Mouse (Mus musculus): ENCODE data around the gene Cnot9. TPM values are rescaled to one million over a fixed set of nuclear protein-coding genes. Genes with fewer than 3 reads are reported as not detected.
A peak's percentile ranks its signal among the peaks of the same experiment; 100 is the strongest.

The Cnot9 gene
- polyA plus RNA-seq, 1 experiment from 2014 or later: 74.3 TPM

- Histone ChIP-seq H3K4me2 (replicated peaks) (no peak overlapping the region), H3K9me3 (no peaks in the 10 kb centered on the region), H3K4me3 (no peak overlapping the region), H3K27me3 (no peaks in the 10 kb centered on the region), H3K4me1 (peaks cover 10% of the 10 kb centered on the region), H3K27ac (replicated peaks) (no peak overlapping the region), H3K36me3 (no peaks in the 10 kb centered on the region), H3K9ac (replicated peaks) (no peak overlapping the region)
- no peak for ATAC-seq (ENCODE audit: low FRiP score, low read depth)
These were observed 32.8 kb downstream of the Cnot9 start for GRCm38 (mm10) chr1:74538650-74539049.

GRCm38 (mm10) chr1:74542451-74542961 lies 36.6 kb downstream of the Cnot9 start, which contains the start of gene Plcd4:
TSS of gene Plcd4 (plus strand) at chr1:74542888.
- Histone ChIP-seq H3K4me2 (replicated peaks) (peak within 1 kb of the TSS; percentile 30), H3K27me3 (no peaks in the 10 kb centered on the region), H3K9me3 (no peaks in the 10 kb centered on the region), H3K4me3 (no peak within 1 kb of the TSS; the same call in 1 of the 2 replicates), H3K36me3 (no peaks in the 10 kb centered on the region), H3K4me1 (peaks cover 10% of the 10 kb centered on the region), H3K27ac (replicated peaks) (0 out of 2 replicates have a peak within 1 kb of the TSS, but pooled peaks have one; percentile 17), H3K9ac (replicated peaks) (no peak within 1 kb of the TSS)
- 7% methylated on average over 6 of the region's 6 CpGs for WGBS
- ATAC-seq (ENCODE audit: low FRiP score, low read depth): no peak

- no peaks in the 10 kb centered on the region for H3K27me3 ChIP-seq
- 34% methylated on average over 4 of the region's 4 CpGs for WGBS
- no peaks in the 10 kb centered on the region for H3K36me3 ChIP-seq
- no peak within 1 kb of the TSS for H3K4me3 ChIP-seq
- no peak within 1 kb of the TSS; the same call in 1 of the 2 replicates for H3K4me2 ChIP-seq (replicated peaks)
- H3K27ac ChIP-seq (replicated peaks): no peak within 1 kb of the TSS
- H3K4me1 ChIP-seq: peaks cover 10% of the 10 kb centered on the region
- H3K9ac ChIP-seq (replicated peaks): no peak within 1 kb of the TSS
- ATAC-seq (ENCODE audit: low FRiP score, low read depth): no peak
- H3K9me3 ChIP-seq: no peaks in the 10 kb centered on the region
These were observed 38.3 kb downstream of the Cnot9 start, which contains the start of gene Usp37 for GRCm38 (mm10) chr1:74544184-74544583. TSS of gene Usp37 (minus strand) at chr1:74544284.

GRCm38 (mm10) chr1:74559061-74559460 lies 53.2 kb downstream of the Cnot9 start:
- ATAC-seq (ENCODE audit: low FRiP score, low read depth): no peak
- Histone ChIP-seq H3K4me2 (replicated peaks) (no peak overlapping the region), H3K4me1 (no peaks in the 10 kb centered on the region), H3K27ac (replicated peaks) (no peak overlapping the region), H3K27me3 (no peaks in the 10 kb centered on the region), H3K36me3 (peaks cover 10% of the 10 kb centered on the region; the same call in 1 of the 2 replicates), H3K9me3 (no peaks in the 10 kb centered on the region), H3K4me3 (no peak overlapping the region), H3K9ac (replicated peaks) (no peak overlapping the region)
- WGBS: 86% methylated on average over 5 of the region's 5 CpGs

- no peaks in the 10 kb centered on the region for H3K4me1 ChIP-seq
These were observed 60.0 kb downstream of the Cnot9 start for GRCm38 (mm10) chr1:74565834-74566233.

GRCm38 (mm10) chr1:74569739-74570719 lies 64.2 kb downstream of the Cnot9 start:
- H3K9me3 ChIP-seq: no peaks in the 10 kb centered on the region
- no peak overlapping the region for H3K27ac ChIP-seq (replicated peaks)
- H3K9ac ChIP-seq (replicated peaks): no peak overlapping the region
- no peaks in the 10 kb centered on the region for H3K4me1 ChIP-seq
- H3K27me3 ChIP-seq: no peaks in the 10 kb centered on the region
- no peak overlapping the region for H3K4me3 ChIP-seq
- peaks cover 92% of the 10 kb centered on the region for H3K36me3 ChIP-seq
- H3K4me2 ChIP-seq (replicated peaks): no peak overlapping the region
- 94% methylated on average over 29 of the region's 29 CpGs for WGBS
- no peak for ATAC-seq (ENCODE audit: low FRiP score, low read depth)

More at GRCm38 (mm10) chr1:74565834-74566233, 60.0 kb downstream of the Cnot9 start:
- Histone ChIP-seq H3K27me3 (no peaks in the 10 kb centered on the region), H3K4me2 (replicated peaks) (no peak overlapping the region), H3K4me3 (no peak overlapping the region), H3K9me3 (no peaks in the 10 kb centered on the region), H3K27ac (replicated peaks) (no peak overlapping the region), H3K9ac (replicated peaks) (no peak overlapping the region), H3K36me3 (peaks cover 72% of the 10 kb centered on the region)
- 55% methylated on average over 6 of the region's 6 CpGs for WGBS
- no peak for ATAC-seq (ENCODE audit: low FRiP score, low read depth)

Other genes with a start within 250 kb of the Cnot9 start
- not detected in 2 replicates for gene Gpbar1, start 227.5 kb upstream of the Cnot9 start, polyA plus RNA-seq (2016; fragmentation: Nextera tagmentation; extraction: Ambion mirVana)
- 176 and 181 TPM in 2 replicates for gene Aamp, start 221.3 kb upstream of the Cnot9 start, polyA plus RNA-seq (2016; fragmentation: Nextera tagmentation; extraction: Ambion mirVana)
- 75.0 and 85.3 TPM in 2 replicates for gene Pnkd, start 221.1 kb upstream of the Cnot9 start, polyA plus RNA-seq (2016; fragmentation: Nextera tagmentation; extraction: Ambion mirVana)
- gene Tmbim1, start 200.4 kb upstream of the Cnot9 start, polyA plus RNA-seq (2016; fragmentation: Nextera tagmentation; extraction: Ambion mirVana): 6.7 and 9.8 TPM in 2 replicates
- 0.58 and 0.66 TPM in 2 replicates for gene Catip, start 143.9 kb upstream of the Cnot9 start, polyA plus RNA-seq (2016; fragmentation: Nextera tagmentation; extraction: Ambion mirVana)
- gene Slc11a1, start 130.9 kb upstream of the Cnot9 start, polyA plus RNA-seq (2016; fragmentation: Nextera tagmentation; extraction: Ambion mirVana): 2.3 and 2.4 TPM in 2 replicates
- 28.9 and 31.0 TPM in 2 replicates for gene Ctdsp1, start 114.5 kb upstream of the Cnot9 start, polyA plus RNA-seq (2016; fragmentation: Nextera tagmentation; extraction: Ambion mirVana)
- 0.28 and 0.55 TPM in 2 replicates for gene Vil1, start 96.7 kb upstream of the Cnot9 start, polyA plus RNA-seq (2016; fragmentation: Nextera tagmentation; extraction: Ambion mirVana)
- gene Plcd4, start 36.8 kb downstream of the Cnot9 start, polyA plus RNA-seq (2016; fragmentation: Nextera tagmentation; extraction: Ambion mirVana): 1.1 and 1.5 TPM in 2 replicates
- 42.1 and 44.2 TPM in 2 replicates for gene Usp37, start 38.2 kb downstream of the Cnot9 start, polyA plus RNA-seq (2016; fragmentation: Nextera tagmentation; extraction: Ambion mirVana)
- gene Zfp142, start 82.2 kb downstream of the Cnot9 start, polyA plus RNA-seq (2016; fragmentation: Nextera tagmentation; extraction: Ambion mirVana): 10.6 and 11.2 TPM in 2 replicates
- gene Bcs1l, start 82.2 kb downstream of the Cnot9 start, polyA plus RNA-seq (2016; fragmentation: Nextera tagmentation; extraction: Ambion mirVana): 16.4 and 17.0 TPM in 2 replicates
- gene Rnf25, start 95.3 kb downstream of the Cnot9 start, polyA plus RNA-seq (2016; fragmentation: Nextera tagmentation; extraction: Ambion mirVana): 31.5 and 35.5 TPM in 2 replicates
- 25.3 and 25.9 TPM in 2 replicates for gene Stk36, start 95.4 kb downstream of the Cnot9 start, polyA plus RNA-seq (2016; fragmentation: Nextera tagmentation; extraction: Ambion mirVana)
- gene Ttll4, start 155.7 kb downstream of the Cnot9 start, polyA plus RNA-seq (2016; fragmentation: Nextera tagmentation; extraction: Ambion mirVana): 43.7 and 51.9 TPM in 2 replicates
- 4.2 and 5.8 TPM in 2 replicates for gene Cyp27a1, start 207.5 kb downstream of the Cnot9 start, polyA plus RNA-seq (2016; fragmentation: Nextera tagmentation; extraction: Ambion mirVana)
- gene Prkag3, start 243.2 kb downstream of the Cnot9 start, polyA plus RNA-seq (2016; fragmentation: Nextera tagmentation; extraction: Ambion mirVana): not detected in 2 replicates